Mouse (Mus musculus) embryo, embryonic 10.5 days (tissue): ENCODE results near the gene BC028528.
"Not testable (repeated sequence)": the region's sequence is repeated elsewhere in the genome, so short reads cannot be mapped to it uniquely, and the experiment has no call there.

Experiments used
- DNase-seq: peaks from one replicate; pipeline ENCODE4 v3.0.0-alpha.2; 2015; ENCODE audit warnings: low spot score

The BC028528 gene

DNA sequence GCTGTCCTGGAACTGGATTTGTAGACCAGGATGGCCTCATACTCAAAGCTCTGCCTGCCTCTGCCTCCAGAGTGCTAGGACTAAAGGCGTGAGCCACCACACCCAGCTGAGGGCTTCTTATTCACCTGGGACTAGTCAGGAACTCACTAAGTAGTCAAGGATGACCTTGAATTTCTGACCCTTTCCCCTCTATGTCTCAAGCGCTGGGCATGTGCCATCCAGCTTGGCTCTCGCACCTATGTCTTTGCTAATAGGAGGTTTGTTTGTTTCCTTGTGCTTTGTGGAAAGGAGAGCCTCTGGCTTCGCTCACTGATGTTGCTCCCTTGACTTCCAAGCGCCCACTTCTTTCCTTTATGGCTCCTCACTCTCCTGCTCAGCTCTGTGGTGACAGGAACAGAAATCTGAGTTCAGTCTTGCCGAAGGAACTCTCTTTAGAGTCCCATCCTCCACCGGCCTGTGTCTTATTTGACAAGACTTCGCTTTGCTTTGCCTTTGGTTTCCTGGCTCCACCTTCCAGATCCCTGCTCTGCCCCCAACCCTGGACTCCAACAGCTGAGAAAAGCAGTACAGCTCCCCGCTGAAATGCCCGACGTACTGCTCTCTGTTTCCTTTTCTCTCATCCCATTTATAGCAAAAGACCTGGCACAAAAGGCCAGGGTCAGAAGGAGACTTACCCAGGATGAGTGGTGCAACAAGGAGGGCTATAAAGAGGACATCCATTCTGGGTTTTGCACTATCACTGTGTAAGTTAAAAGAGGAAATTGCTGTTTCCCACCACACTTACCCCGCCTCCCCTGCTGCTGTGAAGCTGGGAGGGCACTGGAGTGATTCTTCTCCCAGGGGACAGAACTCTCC, at the start of gene BC028528:
TSS of gene BC028528 (minus strand) at position 795 of the 855 bp plus-strand sequence.
- DNase-seq = peak; percentile 66

GRCm38 (mm10) chr3:95938835-95939234, 47.0 kb upstream of the BC028528 start:
- peak; percentile 39 for DNase-seq

GRCm38 (mm10) chr3:95938217-95938616, 46.4 kb upstream of the BC028528 start:
- no peak for DNase-seq

DNA sequence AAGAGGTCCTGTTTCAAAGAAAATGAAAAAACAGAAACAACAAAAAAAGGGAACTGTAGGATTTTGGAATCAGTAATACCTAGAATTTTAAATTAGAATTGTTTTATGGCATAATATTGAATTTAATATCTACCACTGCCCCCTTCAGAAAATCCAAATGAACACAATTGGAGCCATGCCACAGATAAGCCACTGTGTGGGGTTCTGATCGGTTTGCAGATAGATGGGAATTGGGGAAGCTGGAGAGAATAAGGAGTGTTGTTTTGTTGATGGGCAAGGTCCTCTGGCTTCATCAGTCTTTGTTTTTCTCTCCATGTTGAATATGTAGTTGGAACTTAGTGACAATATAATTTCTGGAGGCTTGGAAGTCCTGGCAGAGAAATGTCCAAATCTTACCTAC, 42.6 kb upstream of the BC028528 start:
- DNase-seq = no peak

DNA sequence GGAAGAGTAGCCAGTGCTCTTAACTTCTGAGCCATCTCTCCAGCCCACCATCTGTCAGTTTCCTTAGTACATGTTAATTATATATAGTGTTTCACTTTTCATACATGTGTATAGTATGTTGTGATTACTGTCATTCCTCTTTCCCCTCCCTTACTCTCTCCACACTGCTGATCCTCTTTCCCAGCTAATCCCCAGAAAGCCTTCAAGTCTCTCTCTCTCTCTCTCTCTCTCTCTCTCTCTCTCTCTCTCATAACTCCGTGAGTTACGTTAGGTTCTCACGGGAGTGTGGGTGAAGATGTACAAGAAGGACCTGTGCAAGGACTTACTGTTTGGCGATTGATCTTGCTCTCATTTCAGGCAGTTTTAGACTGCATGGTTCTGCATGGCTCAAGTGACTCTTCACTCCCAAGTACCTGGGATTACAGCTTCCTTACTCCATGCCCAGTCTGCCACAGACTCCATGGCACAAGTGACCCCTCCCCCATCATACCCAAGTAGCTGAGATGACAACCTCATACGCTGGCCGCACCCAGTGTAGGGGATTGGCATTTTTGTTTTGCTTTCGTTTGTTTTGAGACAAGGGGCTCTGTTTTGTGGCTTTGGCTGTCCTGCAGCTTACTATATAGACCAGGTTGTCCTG, 41.4 kb upstream of the BC028528 start:
- no peak for DNase-seq

- no peak for DNase-seq
These were observed 40.8 kb upstream of the BC028528 start for GRCm38 (mm10) chr3:95932566-95932965.

DNA sequence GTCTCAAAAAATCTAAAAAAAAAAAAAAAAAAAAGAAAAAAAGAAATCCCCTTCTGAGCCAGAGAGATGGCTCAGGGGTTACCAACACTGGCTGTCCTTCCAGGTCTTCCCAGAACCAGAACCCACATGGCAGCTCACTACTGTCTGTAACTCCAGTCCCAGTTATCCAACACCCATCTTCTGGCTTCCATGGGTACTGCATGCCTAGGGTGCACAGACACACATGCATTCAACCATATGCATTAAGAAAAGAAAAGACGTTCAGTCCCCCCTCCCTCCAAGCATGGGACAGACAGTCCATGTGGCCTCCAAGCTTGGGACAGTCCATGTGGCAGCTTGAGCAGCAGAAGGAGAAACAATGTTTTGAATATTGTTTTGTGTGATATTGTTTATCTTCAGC, 40.4 kb upstream of the BC028528 start:
- DNase-seq = peak; percentile 17

DNA sequence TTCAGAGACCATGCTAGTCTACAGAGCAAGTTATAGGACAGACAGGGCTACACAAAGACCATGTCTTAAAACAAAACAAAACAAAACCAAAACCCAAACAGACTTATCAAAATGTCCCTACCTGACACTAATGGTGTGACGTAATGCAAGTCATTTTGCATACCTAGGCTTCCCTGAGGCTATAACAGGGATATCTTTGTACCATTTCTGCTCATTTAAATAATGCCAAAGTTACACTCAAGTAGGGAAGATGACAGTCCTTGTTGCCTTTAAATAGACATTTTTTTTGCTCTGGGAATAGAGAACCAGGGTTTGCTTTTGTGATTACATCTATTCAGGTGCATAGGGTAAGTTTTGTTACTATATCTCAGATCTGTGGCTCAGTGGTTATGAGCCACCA, 39.7 kb upstream of the BC028528 start:
- no peak for DNase-seq

DNA sequence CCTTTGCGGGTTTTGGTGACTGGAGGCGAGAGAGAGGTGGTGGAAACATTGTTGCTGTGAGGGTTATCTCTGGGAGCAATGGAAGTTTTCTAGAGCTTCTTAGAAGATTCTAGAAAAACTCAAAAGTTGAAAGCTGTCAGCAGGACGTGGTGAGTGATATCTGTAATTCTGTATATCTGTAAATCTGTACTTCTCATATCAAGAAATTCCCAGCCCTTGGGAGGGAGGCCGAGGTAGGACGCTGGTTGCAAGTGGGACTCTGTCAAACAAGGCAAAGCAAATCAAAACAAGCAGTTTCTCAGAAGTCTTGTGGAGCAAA, 38.6 kb upstream of the BC028528 start:
- DNase-seq = peak; percentile 39

DNA sequence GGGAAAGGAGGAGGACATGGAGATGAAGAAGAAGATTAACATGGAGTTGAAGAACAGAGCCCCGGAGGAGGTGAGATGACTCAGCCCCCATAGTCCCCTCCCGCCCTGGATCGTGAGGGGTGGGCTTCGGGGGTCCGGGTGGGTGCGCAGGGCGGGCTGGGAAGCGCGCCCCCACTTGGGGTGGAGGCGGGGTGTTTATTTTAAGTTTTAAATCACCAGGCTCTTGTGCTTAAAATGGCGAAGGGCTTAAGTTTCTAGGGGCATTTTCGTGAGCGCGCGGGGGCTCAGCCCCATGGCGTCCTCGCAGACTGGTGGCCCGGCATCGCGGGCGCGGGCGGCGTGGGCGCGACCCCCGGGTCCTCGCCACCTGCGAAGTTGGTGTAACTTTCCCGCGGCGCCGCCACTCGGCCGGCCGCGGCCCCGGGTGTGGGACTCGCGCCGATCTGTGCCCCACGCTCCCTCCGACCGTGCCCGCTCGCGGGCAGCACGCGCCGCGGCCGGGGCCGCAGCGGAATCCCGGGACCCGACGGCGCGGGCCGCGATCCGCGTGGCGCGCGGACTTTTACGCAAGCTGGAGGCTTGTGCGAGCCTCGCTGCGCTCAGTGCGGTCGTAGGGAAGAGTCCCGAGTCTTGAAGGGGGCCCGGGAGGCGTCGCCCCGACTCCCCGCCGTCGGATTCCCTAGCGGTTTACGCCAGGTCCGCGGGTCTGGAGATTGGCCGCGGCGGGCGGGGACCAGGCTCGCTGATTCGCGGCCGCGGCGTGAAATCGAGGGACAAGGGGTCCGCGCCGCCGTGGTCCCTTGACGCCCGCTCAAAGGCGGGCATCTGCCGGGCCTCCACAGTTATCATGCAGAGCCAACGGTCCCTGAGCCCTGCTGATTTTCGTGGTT, 38.0 kb upstream of the BC028528 start:
- peak; percentile 74 for DNase-seq

DNA sequence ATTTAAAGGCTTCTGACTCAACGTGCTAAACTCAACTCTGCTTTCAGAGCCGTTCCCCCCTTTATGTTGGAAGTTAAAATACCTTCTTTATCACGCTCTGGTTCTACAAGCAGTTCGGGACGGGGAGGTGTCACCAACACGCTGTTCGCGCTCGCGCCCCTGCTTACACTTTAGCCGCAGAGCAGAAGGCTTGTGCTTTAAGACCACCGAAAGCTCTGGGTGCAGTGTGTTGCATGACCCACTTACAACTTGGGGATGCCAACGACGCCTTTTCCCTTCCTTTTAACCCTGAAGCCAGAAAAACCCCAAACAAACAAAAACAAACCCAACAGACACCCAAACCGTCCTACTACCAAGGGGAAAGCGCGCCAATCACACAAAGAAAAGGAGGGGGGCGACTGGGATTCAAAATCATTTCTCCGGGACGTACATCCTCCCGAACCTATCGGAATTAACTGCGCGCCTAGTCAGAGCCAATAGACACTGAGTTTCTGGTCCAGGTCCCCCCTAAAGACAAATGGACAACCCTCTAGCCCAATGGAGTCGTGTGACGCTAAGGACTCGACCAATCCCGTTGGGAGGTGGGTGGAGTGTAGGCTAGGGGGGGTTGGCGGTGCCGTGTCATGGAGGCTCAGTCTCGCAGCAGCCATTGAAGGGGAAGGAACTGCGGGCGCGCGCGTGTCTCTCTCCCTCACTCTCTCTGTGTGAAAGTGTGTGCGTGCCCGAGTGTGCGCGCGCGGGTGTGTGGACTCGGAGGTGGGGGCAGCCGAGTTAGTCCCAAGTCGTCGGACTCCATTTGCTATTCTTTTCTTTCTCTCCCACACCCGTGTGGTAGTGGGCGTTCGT, 37.1 kb upstream of the BC028528 start, which contains the start of gene Anp32e:
TSS of gene Anp32e (plus strand) at position 589 of the 846 bp plus-strand sequence.
- DNase-seq = peak; percentile 99

GRCm38 (mm10) chr3:95928261-95928657, 36.5 kb upstream of the BC028528 start:
- DNase-seq = no peak

DNA sequence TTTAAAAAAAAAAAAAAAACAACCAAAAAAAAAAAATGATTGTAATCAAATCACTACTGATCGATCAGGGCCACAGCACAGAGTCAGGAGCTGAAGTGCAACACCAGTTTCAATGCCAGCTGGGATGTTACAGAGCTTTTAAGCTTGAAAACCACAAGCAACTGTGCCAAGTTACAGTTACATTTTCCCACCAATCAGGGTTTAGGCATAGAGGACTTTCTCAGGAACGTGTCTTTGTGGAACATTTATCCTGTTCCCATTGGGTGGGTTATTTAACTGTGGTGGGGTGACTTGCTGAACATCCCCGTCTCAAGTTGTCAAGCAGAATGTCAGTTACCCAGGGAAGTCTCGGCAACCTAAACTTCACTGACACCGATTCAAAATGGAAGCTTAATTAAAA, 33.3 kb upstream of the BC028528 start:
- DNase-seq = no peak

GRCm38 (mm10) chr3:95924185-95924584, 32.4 kb upstream of the BC028528 start:
- no peak for DNase-seq

DNA sequence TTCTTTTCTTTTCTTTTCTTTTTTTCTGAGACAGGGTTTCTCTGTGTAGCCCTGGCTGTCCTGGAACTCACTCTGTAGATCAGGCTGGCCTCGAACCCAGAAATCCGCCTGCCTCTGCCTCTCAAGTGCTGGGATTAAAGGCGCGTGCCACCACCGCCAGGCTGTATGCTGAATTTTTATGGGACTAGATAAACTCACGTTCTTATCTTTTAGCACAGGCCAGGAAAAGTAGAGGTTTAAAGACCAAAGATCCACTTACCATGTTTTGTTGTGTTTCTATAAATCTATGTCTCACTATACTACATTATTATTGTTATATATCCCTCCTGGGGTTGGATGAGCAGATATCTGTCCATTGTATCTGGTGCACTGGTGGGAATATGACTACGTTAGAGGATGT, 31.6 kb upstream of the BC028528 start:
- not testable (repeated sequence) for DNase-seq

DNA sequence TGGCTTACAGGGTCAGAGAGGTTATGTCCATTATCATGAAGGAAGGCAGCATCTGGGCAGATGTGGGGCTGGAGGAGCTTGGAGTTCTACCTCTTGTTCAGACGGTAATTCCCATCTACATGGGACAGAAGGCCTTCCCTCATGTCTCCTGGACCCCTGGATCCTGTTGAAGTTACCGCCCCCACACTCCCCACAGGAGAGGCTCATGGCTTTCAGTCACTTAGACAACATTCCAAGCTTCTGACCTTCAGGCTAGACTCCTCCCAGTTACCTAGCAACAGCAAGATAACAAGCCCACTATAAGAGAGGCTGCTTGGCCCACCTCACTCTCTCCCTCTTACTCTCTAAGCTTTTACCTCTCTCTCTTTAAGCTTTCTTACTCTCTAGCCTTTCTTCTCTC, 28.7 kb upstream of the BC028528 start:
- DNase-seq = peak; percentile 7

DNA sequence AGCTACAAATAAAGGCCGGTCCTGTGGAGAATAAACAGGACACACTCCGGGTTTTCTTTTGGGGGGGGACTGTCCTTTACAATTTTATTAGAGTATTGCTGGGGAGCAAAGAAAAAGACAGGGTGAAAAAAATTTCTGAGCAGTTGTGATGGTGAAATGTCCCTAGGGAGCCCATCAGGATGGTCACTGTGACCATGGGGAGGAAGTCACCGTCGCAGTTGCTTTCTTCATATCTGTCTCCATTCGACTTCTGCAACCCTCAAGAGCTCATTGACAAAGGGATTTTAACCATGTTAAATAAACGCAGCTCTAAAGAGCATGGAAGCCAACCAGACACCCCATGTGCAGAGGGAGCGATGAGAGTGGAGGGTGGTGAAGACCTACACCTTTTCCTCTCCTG, 25.0 kb upstream of the BC028528 start:
- DNase-seq = no peak

DNA sequence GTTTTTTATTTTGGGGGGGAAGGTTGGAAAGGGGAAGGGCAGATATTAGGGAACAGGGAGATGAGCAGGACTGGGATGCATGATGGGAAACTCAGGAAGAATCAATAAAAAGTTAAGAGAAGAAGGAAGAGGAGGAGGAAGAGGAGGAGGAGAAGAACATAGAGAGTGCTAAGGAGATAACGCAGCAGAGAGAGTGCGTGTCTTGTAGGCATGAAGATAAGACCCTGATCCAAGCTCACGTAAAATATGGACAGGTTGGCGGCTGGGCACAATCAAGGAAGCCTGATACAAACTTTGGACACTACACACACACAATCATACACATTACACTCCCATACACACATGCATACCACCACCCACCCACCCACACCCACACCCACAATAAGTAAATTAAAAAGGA, 22.9 kb upstream of the BC028528 start:
- no peak for DNase-seq

- DNase-seq = no peak
These were observed 15.8 kb upstream of the BC028528 start for GRCm38 (mm10) chr3:95907613-95908012.

GRCm38 (mm10) chr3:95906860-95907259, 15.1 kb upstream of the BC028528 start:
- peak; percentile 86 for DNase-seq

GRCm38 (mm10) chr3:95905940-95906492, 14.2 kb upstream of the BC028528 start:
- DNase-seq = peak; percentile 86
